Mouse (Mus musculus) kidney, embryonic 16.5 days (tissue): ENCODE measurements around the gene Atp6v1g2. TPM values are rescaled to one million over a fixed set of nuclear protein-coding genes. Genes with fewer than 3 reads are reported as not detected.

Source experiments
- ATAC-seq: fragments of 200-750 bp; cut with Nextera tagmentation; 2 replicates; pipeline ENCODE4 v1.8.0; 2017; ENCODE audit warnings: moderate TSS enrichment; ENCODE audit not compliant: low FRiP score, low TSS enrichment
- H3K27ac ChIP-seq: fragments of 300-500 bp; sonication (generic); 2 replicates; pipeline ENCODE4 v1.5.1; 2014; ENCODE audit warnings: low read length
- H3K27me3 ChIP-seq: fragments of 300-500 bp; sonication (generic); 2 replicates; pipeline ENCODE4 v1.6.1; 2014; ENCODE audit warnings: low read length, control low read depth, mixed read lengths; ENCODE audit not compliant: insufficient read depth
- H3K36me3 ChIP-seq: fragments of 300-500 bp; sonication (generic); 2 replicates; pipeline ENCODE4 v1.6.1; 2014; ENCODE audit warnings: low read length, control low read depth, mixed read lengths; ENCODE audit not compliant: insufficient read depth
- H3K4me1 ChIP-seq: fragments of 300-500 bp; sonication (generic); 2 replicates; pipeline ENCODE4 v1.6.1; 2014; ENCODE audit warnings: low read length, control low read depth, mixed read lengths; ENCODE audit not compliant: insufficient read depth
- H3K4me2 ChIP-seq: fragments of 300-500 bp; sonication (generic); replicated peaks from 2 replicates; pipeline ENCODE4 v1.6.1; 2014; ENCODE audit warnings: low read depth, low read length
- H3K4me3 ChIP-seq: fragments of 300-500 bp; sonication (generic); 2 replicates; pipeline ENCODE4 v1.5.1; 2014; ENCODE audit warnings: mild to moderate bottlenecking, low read length
- H3K9ac ChIP-seq: fragments of 300-500 bp; sonication (generic); replicated peaks from 2 replicates; pipeline ENCODE4 v1.6.1; 2014; ENCODE audit warnings: low read length
- H3K9me3 ChIP-seq: fragments of 300-500 bp; sonication (generic); 2 replicates; pipeline ENCODE4 v1.6.1; 2016; ENCODE audit warnings: low read length, control low read depth
- WGBS: fragments of 180-500 bp; shearing (Covaris S2); extraction: QIAGEN DNeasy Blood & Tissue Kit; methylation state at CpG from one replicate; pipeline ENCODE4 v1.1.7; 2014; 5-methylcytosine and 5-hydroxymethylcytosine counted together
- microRNA-seq: library from miRNA; unstranded; fragments of <30 nt; microRNA quantifications from one replicate; pipeline ENCODE4, GENCODE M21; 2016
- polyA plus RNA-seq: library from polyadenylated mRNA; unstranded; fragments of >200 nt; fragmentation: Nextera tagmentation; extraction: Ambion mirVana; gene quantifications from 2 replicates; pipeline ENCODE4 v1.2.1, GENCODE M21; 2015

Gene Atp6v1g2
- polyA plus RNA-seq, 1 experiment from 2014 or later = 5.8 TPM

GRCm38 (mm10) chr17:35278049-35278448, 44.6 kb downstream of the Atp6v1g2 start:
- H3K4me1 ChIP-seq = no peaks in the 10 kb centered on the region
- WGBS = 69% methylated on average over 8 of the region's 8 CpGs
- ATAC-seq = no peak
- H3K9ac ChIP-seq = no peak overlapping the region
- no peak overlapping the region for H3K4me2 ChIP-seq
- H3K4me3 ChIP-seq = no peak overlapping the region
- H3K36me3 ChIP-seq = no peaks in the 10 kb centered on the region
- H3K27ac ChIP-seq = no peak overlapping the region
- no peaks in the 10 kb centered on the region; the same call in 1 of the 2 replicates for H3K9me3 ChIP-seq
- H3K27me3 ChIP-seq = peaks cover 11% of the 10 kb centered on the region

- no peaks in the 10 kb centered on the region for H3K36me3 ChIP-seq
- no peak overlapping the region for H3K9ac ChIP-seq
- H3K4me3 ChIP-seq = no peak overlapping the region
- no peak overlapping the region for H3K27ac ChIP-seq
- no peak overlapping the region for H3K4me2 ChIP-seq
- H3K9me3 ChIP-seq = no peaks in the 10 kb centered on the region
- no peak for ATAC-seq
- 84% methylated on average over 13 of the region's 13 CpGs for WGBS
- H3K27me3 ChIP-seq = peaks cover 11% of the 10 kb centered on the region
- no peaks in the 10 kb centered on the region for H3K4me1 ChIP-seq
These were observed 45.7 kb downstream of the Atp6v1g2 start for GRCm38 (mm10) chr17:35278957-35279688.

GRCm38 (mm10) chr17:35280276-35280675, 46.8 kb downstream of the Atp6v1g2 start:
- Histone ChIP-seq H3K4me3 (no peak overlapping the region), H3K27me3 (peaks cover 11% of the 10 kb centered on the region), H3K4me2 (no peak overlapping the region), H3K27ac (no peak overlapping the region), H3K4me1 (no peaks in the 10 kb centered on the region), H3K9ac (no peak overlapping the region), H3K9me3 (no peaks in the 10 kb centered on the region), H3K36me3 (no peaks in the 10 kb centered on the region)
- 70% methylated on average over 3 of the region's 3 CpGs for WGBS
- no peak for ATAC-seq

GRCm38 (mm10) chr17:35285431-35285830, 52.0 kb downstream of the Atp6v1g2 start:
- Histone ChIP-seq H3K4me1 (no peaks in the 10 kb centered on the region), H3K9me3 (no peaks in the 10 kb centered on the region), H3K36me3 (no peaks in the 10 kb centered on the region), H3K27me3 (no peaks in the 10 kb centered on the region), H3K4me3 (no peak overlapping the region), H3K4me2 (no peak overlapping the region), H3K27ac (no peak overlapping the region), H3K9ac (no peak overlapping the region)
- no peak for ATAC-seq

Small RNAs within 50 kb of the gene (microRNA-seq; reads per million reads assigned to microRNA genes)
- gene Mir6973a (not detected), gene Mir6974 (not detected), gene Mir6975 (1.6 reads per million, percentile 3 among the genes with 10 or more reads in this experiment), gene Mir8094 (not detected)

Other genes starting within 250 kb of the Atp6v1g2 start
- gene Vars, start 232.7 kb upstream of the Atp6v1g2 start, polyA plus RNA-seq = 132 and 137 TPM in 2 replicates
- gene Vwa7, start 217.1 kb upstream of the Atp6v1g2 start, polyA plus RNA-seq = 0.21 and 0.31 TPM in 2 replicates
- gene Sapcd1, start 205.6 kb upstream of the Atp6v1g2 start, polyA plus RNA-seq = 5.7 and 7.1 TPM in 2 replicates
- 4.5 and 6.9 TPM in 2 replicates for gene Msh5, start 186.9 kb upstream of the Atp6v1g2 start, polyA plus RNA-seq
- 341 and 345 TPM in 2 replicates for gene Clic1, start 183.7 kb upstream of the Atp6v1g2 start, polyA plus RNA-seq
- gene Ddah2, start 174.6 kb upstream of the Atp6v1g2 start, polyA plus RNA-seq = 375 and 376 TPM in 2 replicates
- gene Ly6g6c, start 168.3 kb upstream of the Atp6v1g2 start, polyA plus RNA-seq = not detected in 2 replicates
- 0.49 and 0.52 TPM in 2 replicates for gene Mpig6b, start 167.5 kb upstream of the Atp6v1g2 start, polyA plus RNA-seq
- 1.1 and 2.0 TPM in 2 replicates for gene Ly6g6e, start 156.8 kb upstream of the Atp6v1g2 start, polyA plus RNA-seq
- 4.4 and 4.6 TPM in 2 replicates for gene Ly6g6d, start 155.6 kb upstream of the Atp6v1g2 start, polyA plus RNA-seq
- gene Ly6g6f, start 148.1 kb upstream of the Atp6v1g2 start, polyA plus RNA-seq = 0.26 TPM in 1 of 2 replicates, not detected in the other
- gene Abhd16a, start 144.4 kb upstream of the Atp6v1g2 start, polyA plus RNA-seq = 115 and 118 TPM in 2 replicates
- gene Ly6g5c, start 125.4 kb upstream of the Atp6v1g2 start, polyA plus RNA-seq = not detected in 2 replicates
- gene Ly6g5b, start 118.2 kb upstream of the Atp6v1g2 start, polyA plus RNA-seq = 0.89 and 1.5 TPM in 2 replicates
- 22.3 and 23.7 TPM in 2 replicates for gene Gpank1, start 112.2 kb upstream of the Atp6v1g2 start, polyA plus RNA-seq
- gene Csnk2b, start 111.6 kb upstream of the Atp6v1g2 start, polyA plus RNA-seq = 293 and 308 TPM in 2 replicates
- 8.5 and 12.0 TPM in 2 replicates for gene D17H6S53E, start 107.3 kb upstream of the Atp6v1g2 start, polyA plus RNA-seq
- gene Apom, start 101.6 kb upstream of the Atp6v1g2 start, polyA plus RNA-seq = 22.2 and 27.5 TPM in 2 replicates
- 56.4 TPM in 2 replicates for gene Bag6, start 98.5 kb upstream of the Atp6v1g2 start, polyA plus RNA-seq
- 166 and 215 TPM in 2 replicates for gene Prrc2a, start 68.8 kb upstream of the Atp6v1g2 start, polyA plus RNA-seq
- 8.3 and 9.2 TPM in 2 replicates for gene Aif1, start 57.6 kb upstream of the Atp6v1g2 start, polyA plus RNA-seq
- 10.7 and 12.8 TPM in 2 replicates for gene Lst1, start 45.2 kb upstream of the Atp6v1g2 start, polyA plus RNA-seq
- gene Ltb, start 39.2 kb upstream of the Atp6v1g2 start, polyA plus RNA-seq = 0.66 and 1.2 TPM in 2 replicates
- 0.15 and 0.28 TPM in 2 replicates for gene Tnf, start 31.7 kb upstream of the Atp6v1g2 start, polyA plus RNA-seq
- gene Lta, start 28.3 kb upstream of the Atp6v1g2 start, polyA plus RNA-seq = 0.13 TPM in 1 of 2 replicates, not detected in the other
- gene Gm16181, start 12.8 kb upstream of the Atp6v1g2 start, polyA plus RNA-seq = 0.56 and 0.62 TPM in 2 replicates
- 11.6 TPM in 2 replicates for gene Nfkbil1, start 2.1 kb downstream of the Atp6v1g2 start, polyA plus RNA-seq
- 553 and 556 TPM in 2 replicates for gene Ddx39b, start 8.1 kb downstream of the Atp6v1g2 start, polyA plus RNA-seq
- 73.6 and 87.2 TPM in 2 replicates for gene H2-D1, start 29.1 kb downstream of the Atp6v1g2 start, polyA plus RNA-seq
- not detected in 2 replicates for gene H2-Q1, start 86.7 kb downstream of the Atp6v1g2 start, polyA plus RNA-seq
- 0.42 and 0.82 TPM in 2 replicates for gene H2-Q2, start 108.6 kb downstream of the Atp6v1g2 start, polyA plus RNA-seq
- gene H2-Q4, start 146.0 kb downstream of the Atp6v1g2 start, polyA plus RNA-seq = 4.3 and 4.4 TPM in 2 replicates
- 4.4 and 5.7 TPM in 2 replicates for gene H2-Q6, start 191.2 kb downstream of the Atp6v1g2 start, polyA plus RNA-seq
- 13.7 and 15.2 TPM in 2 replicates for gene H2-Q7, start 205.5 kb downstream of the Atp6v1g2 start, polyA plus RNA-seq
- 1.4 and 1.6 TPM in 2 replicates for gene H2-Q10, start 236.4 kb downstream of the Atp6v1g2 start, polyA plus RNA-seq